Mouse (Mus musculus): ENCODE measurements around the gene Eif4g1. TPM values are rescaled to one million over a fixed set of nuclear protein-coding genes. Genes with fewer than 3 reads are reported as not detected.

Gene Eif4g1
- polyA plus RNA-seq, 1 experiment, result 269 TPM

DNA sequence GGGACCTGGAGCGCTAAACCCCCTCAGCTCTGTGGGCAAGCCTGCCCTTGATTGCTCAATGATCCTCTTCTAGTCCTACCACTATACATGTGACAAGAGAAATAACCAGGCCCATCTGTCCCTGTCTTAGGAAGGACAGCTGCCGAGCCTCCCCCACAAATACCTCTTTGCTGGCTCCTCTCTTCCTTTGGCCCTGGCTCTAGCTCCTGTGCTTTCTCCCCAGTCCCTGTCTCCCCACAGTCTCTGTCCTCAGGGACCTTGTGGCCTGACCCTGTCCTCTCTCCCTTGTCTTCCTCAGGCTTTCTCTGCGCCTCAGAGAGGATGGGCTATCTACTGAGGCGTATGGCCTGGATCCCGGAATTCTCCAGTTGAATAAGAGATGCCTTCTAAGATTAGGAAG, 63.6 kb downstream of the Eif4g1 start:
- TF ChIP-seq CTCF (IDR thresholded peaks at IDR 0.05; ENCODE audit: borderline replicate concordance, extremely low read depth, insufficient read depth, insufficient read length) (no peak), POLR2A (IDR thresholded peaks at IDR 0.05; ENCODE audit: borderline replicate concordance, extremely low read depth, insufficient read depth, insufficient read length, poor library complexity, severe bottlenecking) (no peak)
- peak; percentile 42 for DNase-seq (ENCODE audit: low read depth)

GRCm38 (mm10) chr16:20732251-20732924, 64.3 kb downstream of the Eif4g1 start:
- TF ChIP-seq CTCF (IDR thresholded peaks at IDR 0.05; ENCODE audit: borderline replicate concordance, extremely low read depth, insufficient read depth, insufficient read length) (no peak), POLR2A (IDR thresholded peaks at IDR 0.05; ENCODE audit: borderline replicate concordance, extremely low read depth, insufficient read depth, insufficient read length, poor library complexity, severe bottlenecking) (no peak)
- peak; percentile 67 for DNase-seq (ENCODE audit: low read depth)

DNA sequence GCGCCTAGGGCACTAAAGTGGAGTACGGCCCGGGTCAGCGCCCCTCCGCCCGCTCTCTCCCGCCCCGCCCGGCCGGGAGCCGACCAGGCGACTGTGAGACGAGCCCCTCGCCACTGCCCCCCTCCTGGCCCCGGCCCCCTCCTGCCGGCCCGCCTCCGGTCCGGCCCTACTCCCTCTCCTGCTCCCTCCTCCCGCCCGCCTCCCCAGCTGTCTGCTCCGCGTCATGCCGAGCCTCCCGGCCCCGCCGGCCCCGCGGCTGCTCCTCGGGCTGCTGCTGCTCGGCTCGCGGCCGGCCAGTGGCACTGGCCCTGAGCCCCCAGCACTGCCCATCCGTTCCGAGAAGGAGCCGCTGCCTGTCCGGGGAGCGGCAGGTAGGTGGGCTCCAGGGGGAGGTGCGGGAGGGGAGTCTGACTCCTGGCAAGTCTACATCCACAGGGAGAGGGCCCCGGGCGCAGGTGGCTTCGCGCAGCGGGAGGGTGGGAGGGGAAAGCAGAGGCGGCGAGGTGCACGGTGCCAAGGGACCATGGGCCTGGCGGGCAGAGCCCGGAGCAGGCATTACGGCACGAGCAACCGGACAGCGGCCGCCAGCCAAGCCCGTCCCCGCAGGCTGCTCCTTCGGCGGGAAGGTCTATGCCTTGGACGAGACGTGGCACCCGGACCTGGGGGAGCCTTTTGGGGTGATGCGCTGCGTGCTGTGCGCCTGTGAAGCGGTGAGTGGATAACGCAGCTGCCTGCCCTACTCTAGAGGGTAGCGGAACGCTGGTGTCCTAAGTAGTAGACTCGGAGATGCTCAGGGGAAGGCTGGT, 65.0 kb downstream of the Eif4g1 start, which contains the start of gene Chrd:
Gene Chrd (plus strand): TSS at position 203 of the 806 bp plus-strand sequence.
- TF ChIP-seq POLR2A (IDR thresholded peaks at IDR 0.05; ENCODE audit: borderline replicate concordance, extremely low read depth, insufficient read depth, insufficient read length, poor library complexity, severe bottlenecking), result no peak
- no peak for TF ChIP-seq CTCF (IDR thresholded peaks at IDR 0.05; ENCODE audit: borderline replicate concordance, extremely low read depth, insufficient read depth, insufficient read length)
- DNase-seq (ENCODE audit: low read depth), result peak; percentile 74

GRCm38 (mm10) chr16:20733731-20734730, 65.9 kb downstream of the Eif4g1 start, which contains the start of gene Thpo:
Thpo (minus strand) TSS chr16:20734511.
- DNase-seq (ENCODE audit: low read depth), result peak; percentile 48
- TF ChIP-seq POLR2A (IDR thresholded peaks at IDR 0.05; ENCODE audit: borderline replicate concordance, extremely low read depth, insufficient read depth, insufficient read length, poor library complexity, severe bottlenecking) (no peak), CTCF (IDR thresholded peaks at IDR 0.05; ENCODE audit: borderline replicate concordance, extremely low read depth, insufficient read depth, insufficient read length) (peak; percentile 23; the same call in 1 of the 2 replicates)

DNA sequence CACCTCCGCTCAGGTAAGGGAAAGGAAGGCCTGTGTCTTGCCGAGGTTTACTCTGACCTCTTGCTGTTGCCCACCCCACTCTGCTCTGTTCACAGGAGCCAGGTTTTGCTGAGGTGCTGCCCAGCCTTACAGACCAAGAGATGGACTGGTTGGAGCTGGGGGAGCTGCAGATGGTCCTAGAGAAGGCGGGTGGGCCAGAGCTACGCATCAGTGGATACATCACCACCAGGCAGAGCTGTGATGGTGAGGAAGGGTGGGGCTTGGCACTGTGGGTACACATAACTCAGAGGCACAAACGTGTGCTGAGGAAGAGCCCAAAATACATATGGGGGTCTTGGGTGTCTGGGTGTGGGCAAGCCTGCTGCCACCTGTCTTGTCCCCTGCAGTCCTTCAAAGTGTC, 67.5 kb downstream of the Eif4g1 start:
- TF ChIP-seq POLR2A (IDR thresholded peaks at IDR 0.05; ENCODE audit: borderline replicate concordance, extremely low read depth, insufficient read depth, insufficient read length, poor library complexity, severe bottlenecking), result no peak
- TF ChIP-seq CTCF (IDR thresholded peaks at IDR 0.05; ENCODE audit: borderline replicate concordance, extremely low read depth, insufficient read depth, insufficient read length), result no peak
- DNase-seq (ENCODE audit: low read depth), result no peak

DNA sequence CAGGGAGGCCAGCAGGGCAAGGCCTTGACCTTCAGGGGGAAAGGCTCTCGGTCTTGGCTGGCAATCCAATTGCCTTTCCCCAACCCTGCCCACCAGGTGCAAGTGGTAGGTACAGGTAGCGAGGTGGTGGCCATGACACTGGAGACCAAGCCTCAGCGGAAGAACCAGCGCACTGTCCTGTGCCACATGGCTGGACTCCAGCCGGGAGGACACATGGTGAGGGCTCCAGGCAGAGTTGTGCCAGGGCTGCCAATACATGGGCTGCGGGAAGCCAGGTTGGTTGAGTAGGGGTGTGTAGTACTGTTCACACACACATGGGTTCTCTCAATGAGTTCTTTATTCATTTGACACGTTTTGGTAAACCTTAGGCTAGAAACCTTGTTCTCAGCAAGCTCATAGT, 68.1 kb downstream of the Eif4g1 start:
- no peak for TF ChIP-seq CTCF (IDR thresholded peaks at IDR 0.05; ENCODE audit: borderline replicate concordance, extremely low read depth, insufficient read depth, insufficient read length)
- TF ChIP-seq POLR2A (IDR thresholded peaks at IDR 0.05; ENCODE audit: borderline replicate concordance, extremely low read depth, insufficient read depth, insufficient read length, poor library complexity, severe bottlenecking), result no peak
- no peak for DNase-seq (ENCODE audit: low read depth)

DNA sequence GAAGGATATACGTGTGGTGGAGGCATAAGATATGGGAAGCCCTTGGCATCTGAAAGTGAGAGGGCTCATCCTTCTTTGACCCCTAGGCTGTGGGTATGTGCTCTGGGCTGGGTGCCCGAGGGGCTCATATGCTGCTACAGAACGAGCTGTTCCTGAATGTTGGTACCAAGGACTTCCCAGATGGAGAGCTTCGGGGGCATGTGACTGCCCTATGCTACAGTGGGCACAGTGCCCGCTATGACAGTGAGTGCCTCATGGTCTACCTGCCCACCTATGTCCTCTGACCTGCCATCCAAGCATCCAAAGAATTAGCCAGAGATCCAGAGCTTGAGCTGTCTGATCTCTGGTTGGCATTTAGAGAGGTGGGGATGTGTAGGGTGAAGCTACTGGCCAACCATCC, 68.7 kb downstream of the Eif4g1 start:
- DNase-seq (ENCODE audit: low read depth), result no peak
- TF ChIP-seq POLR2A (IDR thresholded peaks at IDR 0.05; ENCODE audit: borderline replicate concordance, extremely low read depth, insufficient read depth, insufficient read length, poor library complexity, severe bottlenecking) (no peak), CTCF (IDR thresholded peaks at IDR 0.05; ENCODE audit: borderline replicate concordance, extremely low read depth, insufficient read depth, insufficient read length) (no peak)

DNA sequence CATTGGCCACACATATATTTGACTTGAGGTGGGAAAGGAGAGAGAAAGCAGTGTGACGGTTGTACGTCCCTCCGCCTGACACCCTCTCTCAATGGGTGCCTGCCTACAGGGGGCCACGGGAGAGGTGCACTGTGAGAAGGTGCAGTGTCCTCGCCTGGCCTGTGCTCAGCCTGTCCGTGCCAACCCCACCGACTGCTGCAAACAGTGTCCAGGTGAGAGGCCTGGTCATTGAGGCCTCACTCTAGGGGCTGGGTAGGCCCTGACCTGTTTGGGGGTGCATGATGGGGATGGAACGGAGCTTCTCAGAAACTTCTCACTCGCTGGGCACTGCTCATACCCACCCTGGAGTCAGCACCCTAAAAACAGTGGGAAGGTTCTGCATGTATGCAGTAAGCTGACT, 71.7 kb downstream of the Eif4g1 start:
- DNase-seq (ENCODE audit: low read depth), result no peak

More for the DNA sequence above, 71.7 kb downstream of the Eif4g1 start:
- TF ChIP-seq POLR2A (IDR thresholded peaks at IDR 0.05; ENCODE audit: borderline replicate concordance, extremely low read depth, insufficient read depth, insufficient read length, poor library complexity, severe bottlenecking) (no peak), CTCF (IDR thresholded peaks at IDR 0.05; ENCODE audit: borderline replicate concordance, extremely low read depth, insufficient read depth, insufficient read length) (no peak)

Other genes starting within 250 kb of the Eif4g1 start
- gene Abcc5, start 241.9 kb upstream of the Eif4g1 start, polyA plus RNA-seq (2012; rRNA removed), result 269 and 333 TPM in 2 replicates
- 56.7 and 61.0 TPM in 2 replicates for gene Eif2b5, start 169.5 kb upstream of the Eif4g1 start, polyA plus RNA-seq (2012; rRNA removed)
- gene Dvl3, start 151.3 kb upstream of the Eif4g1 start, polyA plus RNA-seq (2012; rRNA removed), result 63.6 and 109 TPM in 2 replicates
- gene Ap2m1, start 132.8 kb upstream of the Eif4g1 start, polyA plus RNA-seq (2012; rRNA removed), result 1,266 and 1,281 TPM in 2 replicates
- 67.5 TPM in 2 replicates for gene Abcf3, start 119.7 kb upstream of the Eif4g1 start, polyA plus RNA-seq (2012; rRNA removed)
- gene Vwa5b2, start 78.8 kb upstream of the Eif4g1 start, polyA plus RNA-seq (2012; rRNA removed), result 28.2 and 44.7 TPM in 2 replicates
- 9.2 and 16.4 TPM in 2 replicates for gene Eef1akmt4, start 56.7 kb upstream of the Eif4g1 start, polyA plus RNA-seq (2012; rRNA removed)
- not detected in 2 replicates for gene Gm49333, start 56.7 kb upstream of the Eif4g1 start, polyA plus RNA-seq (2012; rRNA removed)
- gene Alg3, start 56.6 kb upstream of the Eif4g1 start, polyA plus RNA-seq (2012; rRNA removed), result 30.5 and 31.6 TPM in 2 replicates
- 82.1 and 103 TPM in 2 replicates for gene Camk2n2, start 47.0 kb upstream of the Eif4g1 start, polyA plus RNA-seq (2012; rRNA removed)
- 27.3 and 27.7 TPM in 2 replicates for gene Ece2, start 38.5 kb upstream of the Eif4g1 start, polyA plus RNA-seq (2012; rRNA removed)
- gene Psmd2, start 16.7 kb upstream of the Eif4g1 start, polyA plus RNA-seq (2012; rRNA removed), result 215 and 226 TPM in 2 replicates
- gene Fam131a, start 24.9 kb downstream of the Eif4g1 start, polyA plus RNA-seq (2012; rRNA removed), result 53.5 and 74.8 TPM in 2 replicates
- 51.9 and 66.5 TPM in 2 replicates for gene Polr2h, start 49.4 kb downstream of the Eif4g1 start, polyA plus RNA-seq (2012; rRNA removed)
- 80.4 and 100 TPM in 2 replicates for gene Clcn2, start 49.4 kb downstream of the Eif4g1 start, polyA plus RNA-seq (2012; rRNA removed)
- gene Chrd, start 64.8 kb downstream of the Eif4g1 start, polyA plus RNA-seq (2012; rRNA removed), result 24.6 and 30.0 TPM in 2 replicates
- gene Thpo, start 66.2 kb downstream of the Eif4g1 start, polyA plus RNA-seq (2012; rRNA removed), result 2.8 and 3.6 TPM in 2 replicates